Mouse (Mus musculus): ENCODE data around the gene Mplkip.

The Mplkip gene
- long read RNA-seq, experiment 1, transcript Mplkip-201 (2 exons, 2,672 nt): major isoform, 26 of 27 reads
- long read RNA-seq, experiment 1, partial matches to known transcripts: 0 of 27 reads
- long read RNA-seq, experiment 1, other reads (novel, unspliced or antisense): 0 of 27 reads
- long read RNA-seq, experiment 2, full-length matches to known transcripts: 34 of 35 reads
- long read RNA-seq, experiment 2, partial matches to known transcripts: 0 of 35 reads
- long read RNA-seq, experiment 2, other reads (novel, unspliced or antisense): 1 of 35 reads

- intact Hi-C loops (cut with DNase I): no loop called here
Observed at GRCm38 (mm10) chr13:17694911-17695699, at the start of gene Mplkip, which contains the start of gene Sugct. TSS of gene Mplkip (plus strand) at chr13:17695192. TSS of gene Sugct (minus strand) at chr13:17695553.

- intact Hi-C loops (cut with DNase I): no loop called here
Observed at GRCm38 (mm10) chr13:17667380-17667779, 27.6 kb upstream of the Mplkip start.

GRCm38 (mm10) chr13:17671122-17671521 is 23.9 kb upstream of the Mplkip start:
- intact Hi-C loops (cut with DNase I): no loop called here

- intact Hi-C loops (cut with DNase I): no loop called here
Observed at GRCm38 (mm10) chr13:17689461-17689860, 5.5 kb upstream of the Mplkip start.

- intact Hi-C loops (cut with DNase I): no loop called here
Observed at GRCm38 (mm10) chr13:17690686-17691085, 4.3 kb upstream of the Mplkip start.

GRCm38 (mm10) chr13:17691436-17691835 is 3.6 kb upstream of the Mplkip start:
- intact Hi-C loops (cut with DNase I): no loop called here

- intact Hi-C loops (cut with DNase I): no loop called here
Observed at GRCm38 (mm10) chr13:17693816-17694215, 1.2 kb upstream of the Mplkip start.

GRCm38 (mm10) chr13:17694414-17694813 is 578 bp upstream of the Mplkip start:
- intact Hi-C loops (cut with DNase I): no loop called here

- intact Hi-C loops (cut with DNase I): no loop called here
Observed at GRCm38 (mm10) chr13:17695898-17696580, 1.0 kb downstream of the Mplkip start.

- intact Hi-C loops (cut with DNase I): no loop called here
Observed at GRCm38 (mm10) chr13:17700090-17700715, 5.2 kb downstream of the Mplkip start.

GRCm38 (mm10) chr13:17701322-17701721 is 6.3 kb downstream of the Mplkip start:
- intact Hi-C loops (cut with DNase I): no loop called here

- intact Hi-C loops (cut with DNase I): no loop called here
Observed at GRCm38 (mm10) chr13:17702311-17702710, 7.3 kb downstream of the Mplkip start.

- intact Hi-C loops (cut with DNase I): no loop called here
Observed at GRCm38 (mm10) chr13:17705188-17705826, 10.3 kb downstream of the Mplkip start.

GRCm38 (mm10) chr13:17708784-17709311 is 13.9 kb downstream of the Mplkip start:
- intact Hi-C loops (cut with DNase I): no loop called here

GRCm38 (mm10) chr13:17717357-17717756 is 22.4 kb downstream of the Mplkip start:
- intact Hi-C loops (cut with DNase I): no loop called here

GRCm38 (mm10) chr13:17727922-17728321 is 32.9 kb downstream of the Mplkip start:
- intact Hi-C loops (cut with DNase I): no loop called here

GRCm38 (mm10) chr13:17728798-17729197 is 33.8 kb downstream of the Mplkip start:
- intact Hi-C loops (cut with DNase I): no loop called here
